Mouse (Mus musculus) v-Abl transformed pro-B cells (cell line): ENCODE measurements around the gene Gnai2.

Experiments used
- in situ Hi-C, 2 experiments: fragments of 400-800 bp; cut with MboI; formaldehyde crosslinking; loops; one replicate each; pipeline ENCODE4 v1.15.1; 2025; ENCODE audit not compliant: unreplicated experiment in 2 of 2

The Gnai2 gene

DNA sequence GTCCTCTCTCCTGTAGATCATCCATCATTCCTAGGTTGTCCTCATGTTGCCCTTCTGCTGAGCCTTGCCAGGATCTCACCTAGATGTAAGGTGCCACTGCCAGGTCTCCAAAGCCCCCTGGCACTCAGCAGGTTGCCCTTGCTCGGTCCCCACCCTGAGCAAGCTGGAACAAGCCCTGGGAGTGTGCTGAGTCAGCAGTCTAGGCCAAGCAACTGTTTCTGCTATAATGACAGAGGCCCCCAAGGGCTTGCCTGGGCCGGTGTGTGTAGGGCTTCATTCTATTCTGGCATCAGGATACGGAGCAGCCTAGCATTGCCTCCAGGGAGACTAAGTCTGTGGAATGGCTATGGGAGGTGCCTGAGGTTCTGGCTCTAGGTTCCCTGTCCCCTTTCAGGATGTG lies 25.6 kb upstream of the Gnai2 start:
- in situ Hi-C loops = loop anchor here in 1 of 2 experiments (5.0 to 25.0 kb wide), 2 partner anchors 77 to 298 kb away; no protein-coding TSS in a partner anchor

DNA sequence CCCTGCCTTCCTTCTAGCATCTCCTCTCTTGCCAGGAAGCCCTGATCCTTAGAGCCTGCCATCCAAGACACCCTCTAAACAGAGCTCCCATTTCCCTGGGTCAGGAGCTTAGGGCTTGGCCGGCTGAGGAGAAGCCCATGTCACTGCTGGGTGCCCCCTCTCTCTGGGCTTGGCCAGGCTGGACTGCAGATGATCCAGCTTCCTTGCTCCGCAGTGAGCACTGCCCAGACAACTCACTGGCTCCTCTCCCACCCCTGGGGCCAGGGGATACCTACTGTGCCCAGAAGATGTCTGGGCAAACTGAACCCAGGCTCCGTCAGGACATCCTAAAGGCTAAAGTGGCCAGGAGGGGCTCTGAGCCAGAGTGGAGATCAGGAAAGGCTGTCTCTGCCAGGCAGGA lies 24.8 kb upstream of the Gnai2 start:
- in situ Hi-C loops = loop anchor here in 1 of 2 experiments (5.0 to 25.0 kb wide), 2 partner anchors 77 to 298 kb away; no protein-coding TSS in a partner anchor

DNA sequence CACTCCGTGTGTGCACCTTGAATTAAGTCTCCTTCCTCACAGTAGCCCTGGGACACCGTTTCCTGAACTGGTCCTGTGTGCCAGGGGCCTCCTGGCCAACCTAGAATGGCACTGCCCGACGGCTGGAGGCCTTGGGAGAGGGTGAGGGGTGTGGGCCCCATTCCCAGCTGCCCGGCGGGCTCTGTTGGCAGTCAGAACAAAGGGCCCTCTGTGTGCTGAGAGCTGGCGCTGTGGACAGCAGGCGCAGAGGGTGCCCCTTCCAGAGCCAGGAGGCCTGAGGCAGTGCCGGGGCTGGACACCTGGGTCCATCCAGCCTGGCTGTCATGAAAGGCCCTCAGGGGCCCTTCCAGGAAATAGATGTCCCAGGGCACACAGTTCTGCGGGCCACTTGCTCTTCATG lies 24.4 kb upstream of the Gnai2 start:
- in situ Hi-C loops = loop anchor here in 1 of 2 experiments (25.0 kb wide), 1 partner anchor 297 kb away; no protein-coding TSS in a partner anchor

DNA sequence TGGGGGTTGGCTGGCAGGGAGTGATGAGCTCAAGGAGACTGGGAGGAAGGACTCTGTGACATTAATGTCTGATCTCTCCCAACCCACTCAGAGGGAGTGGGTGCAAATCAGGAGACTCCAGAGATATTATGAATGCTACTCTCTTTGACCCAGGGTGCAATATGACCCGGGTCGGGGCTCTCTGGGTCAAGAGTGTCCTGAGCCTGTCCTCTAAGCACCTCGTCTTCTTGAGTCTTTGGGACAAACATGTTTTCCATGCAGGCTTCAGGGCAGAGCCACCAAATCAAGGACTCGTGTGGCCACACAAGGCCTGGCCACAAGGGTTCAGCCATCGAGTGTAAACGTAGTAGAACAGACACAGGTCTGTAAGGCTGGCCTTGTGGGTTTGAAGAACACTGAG lies 22.9 kb upstream of the Gnai2 start:
- in situ Hi-C loops = loop anchor here in 1 of 2 experiments (25.0 kb wide), 1 partner anchor 296 kb away; no protein-coding TSS in a partner anchor

DNA sequence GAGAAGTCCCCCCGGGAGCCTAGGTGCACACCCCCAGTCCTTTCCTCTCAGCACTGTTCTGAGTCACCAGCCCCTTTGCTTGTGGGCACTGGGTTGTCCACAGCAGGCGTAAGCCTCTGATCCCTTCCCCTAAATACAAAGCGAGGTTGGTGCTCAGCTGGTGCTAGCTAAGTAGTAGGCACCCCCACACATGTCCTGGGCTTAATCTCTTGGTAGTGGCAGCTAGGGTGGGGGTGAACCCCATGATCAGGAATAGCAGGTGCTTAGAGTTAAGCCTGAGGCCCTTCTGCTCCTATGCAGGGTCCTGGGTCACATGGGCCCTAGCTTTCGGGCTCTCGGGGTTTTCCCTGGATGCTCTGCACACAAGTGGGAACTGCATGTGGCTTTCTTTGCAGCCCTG lies 22.0 kb upstream of the Gnai2 start:
- in situ Hi-C loops = loop anchor here in 1 of 2 experiments (25.0 kb wide), 1 partner anchor 295 kb away; no protein-coding TSS in a partner anchor

DNA sequence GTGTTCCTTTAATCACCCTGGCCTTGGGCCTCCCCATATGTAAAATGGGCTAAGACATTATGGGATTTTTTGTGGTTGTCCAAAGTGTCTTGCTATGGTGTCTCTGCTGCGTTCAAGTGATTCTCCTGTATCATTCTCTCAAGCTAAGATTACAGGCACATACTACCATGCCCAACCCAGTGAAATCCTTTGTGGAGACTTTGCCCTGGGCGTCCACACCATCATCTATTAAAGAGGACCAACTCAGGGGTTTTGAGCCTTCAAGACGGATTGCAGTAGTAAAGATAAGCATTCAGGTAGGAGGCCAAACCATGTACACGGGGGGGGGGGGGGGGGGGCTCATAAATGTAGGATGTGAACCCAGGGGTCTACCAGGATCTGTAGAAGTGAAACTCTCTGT lies 19.4 kb upstream of the Gnai2 start:
- in situ Hi-C loops = loop anchor here in 1 of 2 experiments (25.0 kb wide), 1 partner anchor 292 kb away; no protein-coding TSS in a partner anchor

DNA sequence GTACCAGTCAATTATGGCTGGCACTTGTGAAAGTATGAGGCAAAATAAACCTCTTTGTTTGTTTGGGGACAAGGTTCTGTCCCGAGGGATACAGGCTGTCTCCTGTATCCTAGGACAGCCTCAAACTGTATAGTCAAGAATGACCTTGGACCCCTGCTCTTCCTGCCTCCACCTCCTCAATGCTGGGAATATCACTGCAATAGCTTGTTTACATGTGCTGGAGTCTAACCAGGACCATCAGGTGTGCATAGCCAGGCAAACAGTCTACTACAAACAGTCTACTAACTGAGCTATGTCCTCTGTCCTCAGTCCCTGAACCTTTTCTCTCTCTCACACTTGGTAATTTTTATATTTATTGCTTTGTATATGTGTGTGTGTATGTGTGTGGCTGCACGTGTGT lies 18.3 kb upstream of the Gnai2 start:
- in situ Hi-C loops = loop anchor here in 1 of 2 experiments (25.0 kb wide), 1 partner anchor 291 kb away; no protein-coding TSS in a partner anchor

DNA sequence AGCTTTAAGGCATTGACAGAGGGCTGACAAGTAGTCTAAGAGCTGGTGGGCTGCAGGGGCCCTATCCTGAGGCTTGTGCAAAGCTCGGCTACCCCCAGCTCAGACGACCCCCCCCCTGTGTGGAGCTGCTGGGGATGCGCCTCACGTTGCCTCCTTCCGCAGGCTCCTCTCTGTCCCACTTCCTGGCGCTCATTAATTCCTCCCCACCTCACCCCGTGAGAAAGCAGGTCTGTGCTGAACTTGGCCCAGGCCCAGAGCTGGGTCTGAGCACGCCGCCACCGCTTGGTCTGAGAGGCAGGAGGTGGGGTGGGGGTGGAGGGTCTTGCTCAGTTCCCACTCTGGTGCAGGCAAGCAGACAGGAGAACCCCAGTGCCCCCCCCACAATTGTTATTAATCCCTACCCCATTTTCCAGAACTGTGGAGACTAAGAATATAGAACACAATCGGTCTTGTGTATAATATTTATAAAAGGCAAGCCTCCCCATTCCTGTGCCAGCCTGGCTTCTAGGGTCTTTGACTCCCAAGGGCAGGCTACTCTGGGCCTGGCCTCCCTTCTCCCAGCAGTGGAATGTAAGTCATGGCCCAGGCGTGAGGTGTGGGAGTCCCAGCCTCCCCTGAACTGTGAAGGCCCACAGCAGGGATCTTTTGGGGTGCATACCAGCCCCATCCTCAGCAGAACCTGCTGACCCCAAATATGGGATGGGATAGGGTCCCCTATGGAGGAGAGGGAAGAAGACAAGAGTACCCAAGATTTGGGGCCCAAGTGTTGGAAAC lies 15.7 kb upstream of the Gnai2 start:
- in situ Hi-C loops = loop anchor here in 1 of 2 experiments (25.0 kb wide), 1 partner anchor 289 kb away; no protein-coding TSS in a partner anchor

DNA sequence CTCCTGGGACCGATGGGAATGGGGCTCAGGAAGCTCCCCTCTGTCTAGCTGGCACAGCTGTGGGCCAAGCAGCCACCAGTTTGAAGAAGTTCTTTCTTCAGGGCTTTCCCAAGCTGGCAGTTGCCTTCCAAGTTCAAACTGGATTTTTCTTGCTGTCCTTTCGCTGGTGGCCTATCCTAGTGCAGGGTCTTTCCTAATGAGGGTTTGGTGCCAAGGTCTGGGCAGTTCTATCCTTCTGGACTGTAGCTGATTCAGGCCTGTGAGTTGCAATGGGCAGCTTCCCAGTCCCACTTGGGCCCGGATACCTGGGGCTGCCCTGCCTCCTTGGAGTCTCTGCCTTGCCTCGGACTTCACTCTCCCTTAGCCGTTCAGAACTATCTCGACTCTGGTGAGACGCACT lies 15.1 kb upstream of the Gnai2 start:
- in situ Hi-C loops = loop anchor here in 1 of 2 experiments (25.0 kb wide), 1 partner anchor 288 kb away; no protein-coding TSS in a partner anchor

DNA sequence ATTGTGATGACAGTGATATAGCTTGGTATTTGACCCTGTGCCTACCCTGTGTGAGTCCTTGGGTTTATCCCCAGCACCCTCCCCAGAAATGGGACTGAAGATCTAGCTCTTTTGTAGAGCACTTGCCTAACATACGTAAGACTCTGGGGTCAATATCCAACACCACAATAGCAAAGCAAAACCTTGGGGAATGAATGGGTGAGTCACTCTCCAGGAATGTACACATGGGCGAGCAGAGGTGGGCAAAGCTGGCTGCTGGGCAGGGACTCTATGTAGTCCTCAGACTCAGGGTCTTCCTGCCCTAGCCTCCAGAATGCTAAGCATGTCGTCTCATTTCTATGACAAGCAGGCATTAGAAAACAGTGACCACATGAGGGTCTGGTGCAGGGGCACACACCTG lies 13.6 kb upstream of the Gnai2 start:
- in situ Hi-C loops = loop anchor here in 1 of 2 experiments (5.0 to 25.0 kb wide), 2 partner anchors 89 to 414 kb away; partner anchors contain the start of gene Amigo3

DNA sequence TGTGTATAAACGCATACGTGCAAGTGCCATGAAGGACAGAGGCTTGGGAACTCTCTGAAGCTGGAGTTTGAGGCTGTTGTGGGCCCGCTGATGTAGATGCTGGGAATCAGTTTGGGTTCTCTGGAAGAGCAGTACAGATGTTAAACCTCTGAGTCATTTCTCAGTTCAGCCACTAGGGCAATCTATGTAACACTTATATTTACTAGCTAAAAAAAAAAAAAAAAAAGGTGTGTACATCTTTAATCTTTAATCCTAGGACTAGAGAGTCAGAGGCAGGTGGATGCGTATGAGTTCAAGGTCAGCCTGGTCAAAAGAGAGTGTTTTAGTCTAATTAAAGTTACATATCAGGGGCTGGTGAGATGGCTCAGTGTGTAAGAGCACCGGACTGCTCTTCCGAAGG lies 11.8 kb upstream of the Gnai2 start:
- in situ Hi-C loops = loop anchor here in 1 of 2 experiments (5.0 to 25.0 kb wide), 2 partner anchors 90 to 415 kb away; partner anchors contain the start of gene Amigo3

DNA sequence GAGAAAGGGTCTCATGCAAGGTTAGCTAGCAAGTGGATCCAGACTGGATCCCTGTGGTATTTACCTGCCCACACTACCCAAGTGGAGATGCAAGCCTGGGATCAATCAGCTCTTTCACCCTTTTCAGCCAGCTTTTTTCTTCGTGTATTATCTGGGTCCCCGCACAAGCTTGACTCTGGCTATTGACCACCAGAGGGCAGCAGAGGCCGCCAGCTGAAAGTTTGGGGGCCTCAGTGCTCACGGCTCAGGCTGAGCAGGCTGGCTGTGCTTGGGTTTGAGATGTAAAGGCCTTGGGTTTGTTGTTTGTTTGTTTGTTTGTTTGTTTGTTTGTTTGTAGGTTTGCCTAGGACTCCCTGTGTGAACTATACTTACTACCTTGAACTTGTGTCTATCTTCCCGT lies 10.4 kb upstream of the Gnai2 start:
- in situ Hi-C loops = loop anchor here in 1 of 2 experiments (5.0 to 25.0 kb wide), 2 partner anchors 92 to 417 kb away; partner anchors contain the start of gene Amigo3

DNA sequence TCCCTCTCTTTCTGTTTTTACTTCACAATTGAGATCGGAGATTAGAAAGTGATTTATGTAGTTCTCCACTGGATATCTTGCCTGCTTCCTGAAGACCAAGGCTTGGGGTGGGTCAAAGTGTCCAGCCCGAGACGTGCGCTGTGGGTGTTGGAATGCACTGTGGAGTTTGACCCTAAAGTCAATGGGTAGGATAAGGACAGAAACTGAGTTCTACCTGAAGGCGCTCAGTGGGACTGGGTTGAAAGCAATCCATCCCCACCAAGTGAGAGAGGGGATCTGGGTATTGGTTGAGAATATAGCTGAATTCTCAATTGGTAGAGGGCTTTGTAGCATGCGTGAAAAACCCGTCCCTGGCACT lies 10.0 kb upstream of the Gnai2 start:
- in situ Hi-C loops = loop anchor here in 1 of 2 experiments (5.0 to 25.0 kb wide), 2 partner anchors 92 to 417 kb away; partner anchors contain the start of gene Amigo3

DNA sequence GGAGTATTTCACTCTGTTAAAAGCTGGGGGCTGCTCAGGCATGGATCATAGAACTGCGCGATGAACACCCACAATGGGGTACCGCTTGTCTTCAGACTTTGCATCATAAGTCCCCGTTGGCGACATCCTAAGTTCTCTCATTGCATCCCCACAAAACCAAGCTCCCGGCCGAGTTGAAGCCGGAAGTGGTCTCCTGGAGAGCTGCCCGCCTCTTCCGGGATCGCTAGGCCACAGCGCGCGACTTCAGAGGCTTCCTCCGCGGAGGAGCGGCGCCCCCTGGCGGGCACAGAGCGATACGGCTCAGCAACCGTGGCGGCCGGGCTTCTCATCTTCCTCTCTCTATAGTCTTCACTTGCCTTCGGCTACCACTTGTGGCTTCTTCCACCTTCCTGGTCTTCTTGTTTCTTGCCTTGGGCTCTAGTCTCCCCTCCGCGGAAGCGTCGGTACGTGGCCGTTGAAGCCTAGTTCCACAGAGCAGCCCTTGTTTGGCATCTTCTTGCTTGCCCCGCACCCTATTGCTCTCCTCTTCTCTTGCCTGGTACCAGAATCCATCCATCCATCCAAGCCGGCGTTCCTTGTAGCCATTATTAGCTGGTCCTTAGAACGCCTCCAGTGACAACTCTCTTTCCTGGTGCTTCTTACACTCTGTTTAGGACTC lies 9.5 kb upstream of the Gnai2 start:
- in situ Hi-C loops = loop anchor here (5.0 to 25.0 kb wide), 4 partner anchors 33 to 418 kb away; partner anchors contain the start of genes Sema3b (in 2 of the 2), Amigo3 (in 1 of the 2) and Gnat1 (in 1 of the 2)

DNA sequence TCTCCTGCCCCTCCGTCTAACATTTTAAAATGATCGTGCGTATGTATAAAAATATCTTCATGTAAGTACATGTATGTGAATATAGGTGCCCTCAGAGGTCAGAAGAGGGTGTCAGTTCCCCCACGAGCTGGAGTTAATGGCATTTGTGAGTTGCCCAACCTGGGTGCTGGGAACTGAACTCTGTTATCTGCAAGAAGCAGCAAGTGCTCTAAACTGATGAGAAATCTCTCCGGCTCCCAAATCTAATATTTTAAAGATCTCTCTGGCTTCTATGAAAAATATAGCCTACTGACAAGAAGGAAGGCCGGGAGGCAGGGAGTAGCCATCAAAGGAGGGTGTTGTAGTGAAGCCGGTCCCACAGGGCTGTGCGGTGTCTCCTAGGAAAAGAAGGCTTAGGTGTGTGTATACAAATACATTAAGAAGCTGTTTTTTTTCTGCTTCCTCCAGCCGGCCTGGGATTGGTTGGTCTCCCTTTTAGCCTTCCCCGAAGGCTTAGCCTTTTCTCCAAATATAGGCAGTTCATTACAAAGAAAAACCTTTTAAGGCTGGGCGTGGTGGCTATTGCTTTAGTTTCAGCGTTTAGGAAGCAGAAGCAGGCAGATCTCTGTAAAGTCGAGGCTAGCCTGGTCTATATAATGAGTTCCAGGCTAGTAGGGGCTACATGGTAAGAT lies 8.5 kb upstream of the Gnai2 start:
- in situ Hi-C loops = loop anchor here (5.0 to 25.0 kb wide), 3 partner anchors 34 to 419 kb away; partner anchors contain the start of genes Sema3b (in 2 of the 2), Amigo3 (in 1 of the 2) and Gnat1 (in 1 of the 2)

DNA sequence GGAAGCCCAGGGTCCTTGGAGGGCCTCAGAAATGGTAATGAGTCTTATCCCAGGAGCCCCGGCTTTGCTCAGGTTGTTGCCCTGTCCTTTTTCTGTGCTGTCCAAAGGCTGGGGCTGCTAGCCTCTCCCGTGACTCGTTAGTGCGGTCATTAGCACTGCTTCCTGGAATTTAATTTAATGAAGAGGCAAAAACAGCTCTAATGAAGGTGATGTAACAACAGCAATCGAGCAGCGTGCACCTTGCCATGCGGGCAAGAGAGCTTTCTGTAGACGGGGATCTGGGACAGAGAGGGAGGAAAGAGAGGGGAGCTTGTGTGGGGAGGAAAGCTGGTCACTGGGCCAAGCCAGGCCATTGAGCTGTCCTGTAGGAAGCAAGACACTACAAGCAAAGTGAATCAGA lies 6.5 kb upstream of the Gnai2 start:
- in situ Hi-C loops = loop anchor here (5.0 to 25.0 kb wide), 3 partner anchors 34 to 421 kb away; partner anchors contain the start of genes Sema3b (in 2 of the 2), Amigo3 (in 1 of the 2) and Gnat1 (in 1 of the 2)

DNA sequence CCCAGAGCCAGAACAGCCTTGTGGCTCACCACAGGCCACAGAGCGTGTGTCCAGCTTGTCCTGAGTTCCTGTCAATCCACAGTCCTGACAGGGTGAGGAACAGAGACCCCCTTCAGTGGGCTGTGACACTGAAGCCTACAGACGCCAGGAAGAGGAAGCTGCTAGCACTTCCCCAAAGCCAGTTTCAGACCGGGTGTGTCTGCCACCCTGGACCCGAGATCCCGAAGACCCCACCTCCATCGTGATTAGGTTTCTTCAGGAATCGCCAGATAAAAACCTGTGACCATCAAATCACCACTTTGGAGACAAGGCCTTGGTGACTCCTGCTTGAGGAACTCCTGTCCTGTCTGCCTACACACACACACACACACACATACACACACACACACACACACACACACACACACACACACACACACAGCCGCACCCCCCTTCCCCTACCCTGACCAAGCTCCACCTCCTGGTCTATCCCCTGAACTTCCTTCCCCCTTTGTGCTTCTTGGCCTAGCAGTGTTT lies 5.1 kb upstream of the Gnai2 start:
- in situ Hi-C loops = loop anchor here (5.0 to 25.0 kb wide), 3 partner anchors 33 to 422 kb away; partner anchors contain the start of genes Sema3b (in 2 of the 2), Amigo3 (in 1 of the 2) and Gnat1 (in 1 of the 2)

DNA sequence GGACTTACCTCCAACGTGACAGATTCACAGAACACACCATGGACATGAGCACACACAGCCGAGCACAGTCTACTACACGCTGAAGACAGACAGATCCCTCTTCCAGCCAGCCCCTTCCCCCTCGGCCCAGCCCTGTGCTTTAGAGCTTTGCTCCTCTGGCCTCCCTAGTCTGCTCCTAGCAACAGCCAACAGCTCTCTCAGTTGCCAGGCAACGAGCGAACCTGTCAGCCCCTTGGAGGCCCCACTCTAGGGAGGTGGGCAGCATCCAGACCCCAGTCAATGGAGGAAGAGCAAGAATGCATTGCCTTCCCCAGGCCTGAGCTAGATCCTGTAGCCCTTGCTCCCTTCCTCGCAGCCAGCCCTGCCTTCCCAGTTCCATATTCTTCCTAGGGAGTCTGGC lies 1.9 kb upstream of the Gnai2 start:
- in situ Hi-C loops = loop anchor here in 1 of 2 experiments (25.0 kb wide), 1 partner anchor 425 kb away; the partner anchor contains the start of gene Amigo3
